Mouse (Mus musculus) hindbrain, embryonic 13.5 days (tissue): Measurements from ENCODE around the gene Gpr1. TPM values are rescaled to one million over a fixed set of nuclear protein-coding genes. Genes with fewer than 3 reads are reported as not detected.

Source experiments
- ATAC-seq: fragments of 200-750 bp; cut with Nextera tagmentation; 2 replicates; pipeline ENCODE4 v1.8.0; 2017; ENCODE audit warnings: moderate TSS enrichment; ENCODE audit not compliant: low FRiP score
- H3K27ac ChIP-seq: fragments of 300-500 bp; sonication (generic); 2 replicates; pipeline ENCODE4 v1.5.1; 2015; ENCODE audit warnings: inconsistent platforms, mild to moderate bottlenecking, moderate library complexity
- H3K27me3 ChIP-seq: fragments of 300-500 bp; sonication (generic); 2 replicates; pipeline ENCODE4 v1.6.1; 2015; ENCODE audit warnings: mild to moderate bottlenecking, inconsistent platforms
- H3K36me3 ChIP-seq: fragments of 300-500 bp; sonication (generic); 2 replicates; pipeline ENCODE4 v1.6.1; 2015; ENCODE audit warnings: mild to moderate bottlenecking, inconsistent platforms
- H3K4me1 ChIP-seq: fragments of 300-500 bp; sonication (generic); replicated peaks from 2 replicates; pipeline ENCODE4 v1.6.1; 2015; ENCODE audit warnings: inconsistent platforms
- H3K4me2 ChIP-seq: fragments of 300-500 bp; sonication (generic); 2 replicates; pipeline ENCODE4 v1.6.1; 2015; ENCODE audit warnings: inconsistent platforms, mild to moderate bottlenecking, moderate library complexity
- H3K4me3 ChIP-seq: fragments of 300-500 bp; sonication (generic); 2 replicates; pipeline ENCODE4 v1.5.1; 2015; ENCODE audit warnings: mild to moderate bottlenecking, inconsistent platforms
- H3K9ac ChIP-seq: fragments of 300-500 bp; sonication (generic); 2 replicates; pipeline ENCODE4 v1.6.1; 2015; ENCODE audit warnings: mild to moderate bottlenecking, inconsistent platforms
- H3K9me3 ChIP-seq: fragments of 300-500 bp; sonication (generic); 2 replicates; pipeline ENCODE4 v1.6.1; 2016; ENCODE audit warnings: inconsistent platforms
- WGBS: fragments of 180-500 bp; shearing (Covaris S2); methylation state at CpG from one replicate; pipeline ENCODE4 v1.1.7; 2015; 5-methylcytosine and 5-hydroxymethylcytosine counted together
- polyA plus RNA-seq: library from polyadenylated mRNA; unstranded; fragments of >200 nt; fragmentation: Nextera tagmentation; extraction: Ambion mirVana; gene quantifications from 2 replicates; pipeline ENCODE4 v1.2.1, GENCODE M21; 2015

The Gpr1 gene
- polyA plus RNA-seq, 1 experiment from 2014 or later: 0.73 TPM

DNA sequence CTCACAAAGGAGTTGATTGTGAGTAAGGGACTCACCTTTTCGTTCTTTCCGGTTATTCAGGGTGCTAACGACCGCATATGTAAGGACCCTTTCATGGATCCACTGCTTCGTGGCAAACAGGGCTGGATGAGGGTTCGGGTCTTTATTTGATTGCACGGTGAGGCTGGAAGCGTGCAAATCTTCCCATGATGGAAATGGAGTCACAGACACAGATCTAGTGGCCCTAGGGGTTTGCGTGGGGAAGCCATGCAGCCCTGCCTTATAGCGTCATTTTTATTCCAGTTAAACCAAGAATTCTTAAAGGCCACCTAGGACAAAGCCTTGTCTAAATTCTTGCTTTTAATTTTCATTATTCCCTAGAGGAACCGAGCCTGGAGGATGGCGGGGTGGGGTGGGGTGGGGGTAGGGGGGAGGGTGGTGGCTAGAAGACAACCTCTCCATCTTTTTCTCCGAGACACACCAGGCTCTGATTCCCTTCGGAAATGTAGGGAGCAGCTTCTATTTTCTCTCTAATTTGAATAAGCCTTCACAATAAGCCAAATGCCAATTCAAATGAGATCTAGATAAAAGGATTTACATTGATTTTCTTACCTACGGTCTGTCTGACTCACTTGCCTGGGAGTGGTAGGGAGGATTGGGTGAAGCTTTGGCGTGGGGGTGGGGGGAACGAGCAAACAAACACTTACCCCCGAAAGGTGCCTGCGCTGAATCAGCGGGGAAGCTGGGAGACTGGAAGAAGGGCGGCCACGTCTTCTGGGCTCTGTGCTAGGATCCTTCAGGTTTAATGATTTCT, 669 bp downstream of the Gpr1 start:
- H3K4me2 ChIP-seq: peak overlapping the region; percentile 50
- peak overlapping the region; percentile 21 for H3K4me3 ChIP-seq
- WGBS: 19% methylated on average over 22 of the region's 22 CpGs
- peak; percentile 59; the same call in 1 of the 2 replicates for ATAC-seq
- H3K9ac ChIP-seq: peak overlapping the region; percentile 58
- no peaks in the 10 kb centered on the region for H3K9me3 ChIP-seq
- H3K4me1 ChIP-seq: peaks cover 17% of the 10 kb centered on the region
- no peaks in the 10 kb centered on the region for H3K36me3 ChIP-seq
- no peaks in the 10 kb centered on the region for H3K27me3 ChIP-seq
- peak overlapping the region; percentile 71 for H3K27ac ChIP-seq

- WGBS: 12% methylated on average over 6 of the region's 6 CpGs
- Histone ChIP-seq H3K36me3 (no peaks in the 10 kb centered on the region), H3K9me3 (no peaks in the 10 kb centered on the region), H3K4me2 (no peak overlapping the region), H3K27ac (no peak overlapping the region), H3K4me1 (peaks cover 21% of the 10 kb centered on the region), H3K4me3 (no peak overlapping the region), H3K9ac (no peak overlapping the region), H3K27me3 (no peaks in the 10 kb centered on the region)
- ATAC-seq: no peak
Measured at GRCm38 (mm10) chr1:63209861-63210529, 4.3 kb downstream of the Gpr1 start.

DNA sequence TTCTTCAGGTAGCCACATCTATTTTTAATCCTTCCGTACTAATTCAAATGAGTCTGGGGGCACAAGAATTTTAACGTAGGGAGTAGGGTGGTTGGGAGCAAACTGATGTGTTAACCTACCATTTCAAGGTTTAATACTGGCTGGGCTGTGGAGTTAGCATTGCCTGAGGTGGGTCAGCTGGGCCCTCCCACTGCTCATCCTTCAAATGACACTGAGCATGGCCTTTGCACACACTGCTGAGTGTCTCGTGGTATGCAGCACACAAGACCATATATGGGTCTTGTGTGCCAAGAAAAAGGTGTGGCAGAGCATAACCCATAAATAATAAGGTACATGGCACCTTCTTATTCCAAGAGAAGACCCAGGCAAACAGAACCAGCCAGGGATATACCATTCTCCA, 6.7 kb downstream of the Gpr1 start:
- ATAC-seq: no peak
- no peaks in the 10 kb centered on the region for H3K27me3 ChIP-seq
- H3K9me3 ChIP-seq: no peaks in the 10 kb centered on the region
- H3K36me3 ChIP-seq: no peaks in the 10 kb centered on the region
- no peak overlapping the region for H3K4me2 ChIP-seq
- no peak overlapping the region for H3K4me3 ChIP-seq
- WGBS: 85% methylated on average over 3 of the region's 3 CpGs
- no peak overlapping the region for H3K27ac ChIP-seq
- H3K9ac ChIP-seq: no peak overlapping the region
- H3K4me1 ChIP-seq: peaks cover 24% of the 10 kb centered on the region

GRCm38 (mm10) chr1:63204660-63205394, 9.5 kb downstream of the Gpr1 start:
- 0 out of 2 replicates have a peak, but pooled peaks have one; percentile 40 for ATAC-seq
- H3K4me3 ChIP-seq: no peak overlapping the region
- WGBS: 19% methylated on average over 7 of the region's 7 CpGs
- H3K4me2 ChIP-seq: no peak overlapping the region
- H3K9me3 ChIP-seq: peaks cover 8% of the 10 kb centered on the region; the same call in 1 of the 2 replicates
- no peak overlapping the region for H3K9ac ChIP-seq
- H3K36me3 ChIP-seq: no peaks in the 10 kb centered on the region; the same call in 1 of the 2 replicates
- no peaks in the 10 kb centered on the region for H3K27me3 ChIP-seq
- H3K27ac ChIP-seq: peak overlapping the region; percentile 88
- peaks cover 24% of the 10 kb centered on the region for H3K4me1 ChIP-seq

- no peaks in the 10 kb centered on the region for H3K27me3 ChIP-seq
- no peak overlapping the region for H3K4me3 ChIP-seq
- H3K9ac ChIP-seq: peak overlapping the region; percentile 58; the same call in 1 of the 2 replicates
- no peak overlapping the region for H3K4me2 ChIP-seq
- WGBS: 4% methylated on average over 7 of the region's 7 CpGs
- no peaks in the 10 kb centered on the region; the same call in 1 of the 2 replicates for H3K36me3 ChIP-seq
- H3K4me1 ChIP-seq: peaks cover 24% of the 10 kb centered on the region
- peaks cover 10% of the 10 kb centered on the region; the same call in 1 of the 2 replicates for H3K9me3 ChIP-seq
- peak; percentile 87 for ATAC-seq
- H3K27ac ChIP-seq: peak overlapping the region; percentile 88
Measured at GRCm38 (mm10) chr1:63203950-63204659, 10.2 kb downstream of the Gpr1 start.

GRCm38 (mm10) chr1:63203471-63203870, 10.9 kb downstream of the Gpr1 start:
- Histone ChIP-seq H3K4me1 (peaks cover 24% of the 10 kb centered on the region), H3K27ac (peak overlapping the region; percentile 88), H3K36me3 (no peaks in the 10 kb centered on the region; the same call in 1 of the 2 replicates), H3K9me3 (peaks cover 10% of the 10 kb centered on the region; the same call in 1 of the 2 replicates), H3K4me2 (no peak overlapping the region), H3K4me3 (no peak overlapping the region), H3K9ac (peak overlapping the region; percentile 58), H3K27me3 (no peaks in the 10 kb centered on the region)
- 79% methylated on average over 1 of the region's 1 CpGs for WGBS
- peak; percentile 62; the same call in 1 of the 2 replicates for ATAC-seq

DNA sequence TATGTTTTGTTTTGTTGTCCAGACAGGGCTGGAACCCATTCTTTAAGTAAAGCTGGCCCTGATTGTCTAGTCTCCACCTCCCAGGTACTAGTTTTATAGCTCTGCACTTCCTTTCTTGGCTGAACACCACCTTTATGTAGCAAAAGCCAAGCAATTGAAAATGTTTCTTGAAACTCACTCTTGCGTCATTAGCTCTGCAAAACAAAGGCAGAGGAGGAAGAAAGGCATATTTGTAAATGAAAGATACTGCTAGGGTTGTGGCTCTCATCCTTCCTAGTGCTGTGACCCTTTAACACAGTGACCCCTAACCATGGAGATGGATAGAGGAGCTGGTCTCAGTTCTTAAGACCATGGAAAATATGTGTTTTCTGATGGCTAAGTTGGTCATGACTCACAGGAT, 12.7 kb downstream of the Gpr1 start:
- 61% methylated on average over 1 of the region's 1 CpGs for WGBS
- H3K9ac ChIP-seq: no peak overlapping the region

DNA sequence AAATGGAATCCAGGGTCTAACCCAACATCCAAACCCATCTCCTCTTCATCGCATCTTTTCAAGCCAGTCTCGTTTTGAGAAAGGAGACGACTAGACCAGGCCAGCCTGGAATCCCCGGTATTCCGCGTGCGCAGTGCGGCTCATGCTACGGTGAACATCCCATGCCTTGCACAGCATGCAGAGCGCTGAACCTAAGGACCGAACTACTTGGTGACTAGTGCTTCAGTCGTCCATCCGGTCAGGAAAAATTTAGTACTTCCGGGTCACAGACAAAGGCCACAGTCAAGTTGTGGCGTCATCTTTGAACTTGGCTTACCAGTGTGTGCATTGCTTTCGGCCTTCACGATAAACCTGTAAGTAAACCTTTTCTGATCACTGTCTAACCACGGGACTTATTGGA, 14.0 kb downstream of the Gpr1 start:
- H3K9ac ChIP-seq: no peak overlapping the region
- H3K9me3 ChIP-seq: peaks cover 10% of the 10 kb centered on the region; the same call in 1 of the 2 replicates
- no peak overlapping the region for H3K4me3 ChIP-seq
- peaks cover 23% of the 10 kb centered on the region for H3K4me1 ChIP-seq
- H3K4me2 ChIP-seq: no peak overlapping the region
- 95% methylated on average over 18 of the region's 18 CpGs for WGBS
- H3K27ac ChIP-seq: no peak overlapping the region
- H3K27me3 ChIP-seq: no peaks in the 10 kb centered on the region
- no peaks in the 10 kb centered on the region; the same call in 1 of the 2 replicates for H3K36me3 ChIP-seq
- no peak for ATAC-seq

More for the DNA sequence above, 12.7 kb downstream of the Gpr1 start:
- Histone ChIP-seq H3K4me3 (no peak overlapping the region), H3K9me3 (peaks cover 10% of the 10 kb centered on the region; the same call in 1 of the 2 replicates), H3K4me1 (peaks cover 24% of the 10 kb centered on the region), H3K27me3 (no peaks in the 10 kb centered on the region), H3K4me2 (no peak overlapping the region), H3K36me3 (no peaks in the 10 kb centered on the region; the same call in 1 of the 2 replicates), H3K27ac (no peak overlapping the region)
- ATAC-seq: no peak

DNA sequence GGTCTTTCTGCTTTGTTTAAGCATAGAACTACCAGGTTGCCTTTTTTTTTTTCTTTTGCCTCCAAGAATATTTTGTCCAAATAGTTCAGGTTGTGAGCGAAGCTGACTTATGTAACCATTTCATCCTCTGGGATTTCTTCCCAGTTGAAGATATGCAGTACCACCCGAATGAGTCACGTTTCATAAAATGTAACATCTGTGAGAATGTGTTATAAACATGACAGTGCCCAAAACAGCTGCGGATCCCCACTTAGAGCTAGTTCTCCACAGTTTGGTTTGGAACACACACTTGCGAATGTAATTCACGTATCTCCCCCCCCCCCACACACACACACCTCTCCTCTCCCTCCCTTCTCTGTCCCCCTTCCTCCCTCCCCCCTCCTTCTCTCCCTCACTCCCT, 15.0 kb downstream of the Gpr1 start:
- Histone ChIP-seq H3K36me3 (no peaks in the 10 kb centered on the region; the same call in 1 of the 2 replicates), H3K4me2 (no peak overlapping the region), H3K4me3 (no peak overlapping the region), H3K9ac (no peak overlapping the region), H3K4me1 (peaks cover 13% of the 10 kb centered on the region), H3K9me3 (peaks cover 10% of the 10 kb centered on the region; the same call in 1 of the 2 replicates), H3K27me3 (no peaks in the 10 kb centered on the region), H3K27ac (no peak overlapping the region)
- ATAC-seq: no peak
- WGBS: 96% methylated on average over 6 of the region's 6 CpGs

DNA sequence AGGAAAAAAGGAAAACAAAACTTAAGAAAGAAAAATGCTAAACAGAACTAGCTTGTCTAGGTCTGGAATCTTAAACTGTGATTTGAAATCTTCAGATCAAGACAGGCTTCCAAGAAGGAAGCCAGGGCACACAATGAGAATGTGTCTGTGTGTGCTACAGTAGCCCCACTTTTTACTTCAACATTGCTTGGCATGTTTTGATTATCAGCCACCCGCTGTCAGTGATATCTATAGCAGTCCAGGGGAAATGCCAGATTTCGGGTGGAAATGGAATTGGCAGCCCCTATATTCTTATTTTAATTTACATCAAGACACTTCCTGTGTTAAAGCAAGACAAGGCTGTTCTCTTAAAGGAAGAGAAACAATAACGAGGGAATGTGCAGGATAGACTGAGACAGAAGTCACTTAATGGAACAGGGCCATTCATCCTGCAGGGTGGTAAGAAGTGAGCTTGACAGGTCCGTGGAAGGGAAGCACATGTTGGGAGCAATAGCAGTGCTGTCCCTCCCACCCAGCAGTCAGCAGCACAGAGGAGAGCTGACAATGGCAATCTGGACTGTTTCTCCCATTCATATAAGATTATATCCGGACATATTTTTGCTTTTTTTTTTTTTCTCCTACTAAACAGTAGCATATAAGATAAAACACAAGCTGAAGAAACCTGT, 18.4 kb downstream of the Gpr1 start:
- peaks cover 10% of the 10 kb centered on the region; the same call in 1 of the 2 replicates for H3K9me3 ChIP-seq
- no peaks in the 10 kb centered on the region for H3K4me1 ChIP-seq
- no peaks in the 10 kb centered on the region for H3K27me3 ChIP-seq
- no peak for ATAC-seq
- no peak overlapping the region for H3K9ac ChIP-seq
- H3K36me3 ChIP-seq: no peaks in the 10 kb centered on the region; the same call in 1 of the 2 replicates
- H3K4me3 ChIP-seq: no peak overlapping the region
- H3K4me2 ChIP-seq: no peak overlapping the region
- WGBS: 68% methylated on average over 5 of the region's 5 CpGs
- no peak overlapping the region for H3K27ac ChIP-seq
